Mouse (Mus musculus) adrenal gland, adult 18-20 months (tissue): Measurements from ENCODE around the gene Pth2. TPM values are rescaled to one million over a fixed set of nuclear protein-coding genes. Genes with fewer than 3 reads are reported as not detected.

Source experiments
- DNase-seq, 2 experiments: peaks; one replicate each; pipeline ENCODE4 v3.0.0; 2021 to 2022; ENCODE audit warnings: low spot score in 2 of 2
- total RNA-seq, 2 experiments: library from RNA; stranded (reverse); gene quantifications; 1 replicate in 1 of 2; 2 replicates in 1 of 2; pipeline ENCODE4 v1.2.3; 2021

Pth2 gene
- total RNA-seq, 2 experiments from 2014 or later: not detected

- no peak for DNase-seq
Measured at GRCm38 (mm10) chr7:45196176-45196535, 15.4 kb downstream of the Pth2 start.

GRCm38 (mm10) chr7:45196994-45197393 is 16.2 kb downstream of the Pth2 start:
- DNase-seq: no peak

GRCm38 (mm10) chr7:45198435-45198834 is 17.6 kb downstream of the Pth2 start:
- peak; percentile 59 to 64 for DNase-seq

GRCm38 (mm10) chr7:45198961-45199360 is 18.2 kb downstream of the Pth2 start:
- DNase-seq: no peak

- DNase-seq: no peak
Measured at GRCm38 (mm10) chr7:45202654-45203053, 21.9 kb downstream of the Pth2 start.

GRCm38 (mm10) chr7:45204380-45205143 is 23.8 kb downstream of the Pth2 start, which contains the start of gene Ccdc155:
Gene Ccdc155, minus strand, starts transcription at chr7:45204892.
- peak; percentile 70 to 75 for DNase-seq

- no peak for DNase-seq
Measured at GRCm38 (mm10) chr7:45208260-45208659, 27.5 kb downstream of the Pth2 start.

- DNase-seq: no peak
Measured at GRCm38 (mm10) chr7:45211070-45211469, 30.3 kb downstream of the Pth2 start.

- DNase-seq: no peak
Measured at GRCm38 (mm10) chr7:45211851-45212251, 31.1 kb downstream of the Pth2 start, which contains the start of gene Dkkl1. Gene Dkkl1, minus strand, starts transcription at chr7:45212147.

- no peak for DNase-seq
Measured at GRCm38 (mm10) chr7:45212356-45212755, 31.6 kb downstream of the Pth2 start.

- DNase-seq: no peak
Measured at GRCm38 (mm10) chr7:45213708-45214107, 32.9 kb downstream of the Pth2 start.

- peak; percentile 34 to 49 for DNase-seq
Measured at GRCm38 (mm10) chr7:45215673-45216441, 35.1 kb downstream of the Pth2 start, which contains the start of gene Tead2. Gene Tead2, plus strand, starts transcription at chr7:45215753.

- DNase-seq: peak; percentile 28 to 49
Measured at GRCm38 (mm10) chr7:45216442-45217183, 35.8 kb downstream of the Pth2 start.

- no peak for DNase-seq
Measured at GRCm38 (mm10) chr7:45221680-45222079, 40.9 kb downstream of the Pth2 start.

GRCm38 (mm10) chr7:45224826-45225225 is 44.0 kb downstream of the Pth2 start:
- no peak for DNase-seq

- no peak for DNase-seq
Measured at GRCm38 (mm10) chr7:45226421-45226820, 45.6 kb downstream of the Pth2 start.

- DNase-seq: no peak
Measured at GRCm38 (mm10) chr7:45228548-45228947, 47.8 kb downstream of the Pth2 start.

- no peak for DNase-seq
Measured at GRCm38 (mm10) chr7:45229046-45229445, 48.3 kb downstream of the Pth2 start.

GRCm38 (mm10) chr7:45229459-45230203 is 48.8 kb downstream of the Pth2 start:
- no peak for DNase-seq

GRCm38 (mm10) chr7:45231192-45231591 is 50.4 kb downstream of the Pth2 start:
- DNase-seq: no peak
